Mouse (Mus musculus): Measurements from ENCODE around the gene Kalrn.

- TF ChIP-seq FLI1 (IDR thresholded peaks at IDR 0.05; ENCODE audit: low read length) (no peak), GATA1 (IDR thresholded peaks at IDR 0.05; ENCODE audit: borderline replicate concordance, low read length) (no peak)
These were observed 525.1 kb downstream of the Kalrn start for GRCm38 (mm10) chr16:34048232-34048631.

Measured in megakaryocyte, embryonic 14.5 days (primary cell).